Mouse (Mus musculus) neural tube, embryonic 12.5 days (tissue): ENCODE measurements around the gene P2rx7. TPM values are rescaled to one million over a fixed set of nuclear protein-coding genes. Genes with fewer than 3 reads are reported as not detected.

Experiments
- ATAC-seq: fragments of 200-750 bp; cut with Nextera tagmentation; 2 replicates; pipeline ENCODE4 v1.8.0; 2017; ENCODE audit warnings: low read depth, mild to moderate bottlenecking, moderate TSS enrichment, moderate library complexity; ENCODE audit not compliant: low FRiP score
- H3K27ac ChIP-seq: fragments of 300-500 bp; sonication (generic); 2 replicates; pipeline ENCODE4 v1.5.1; 2016
- H3K27me3 ChIP-seq: fragments of 300-500 bp; sonication (generic); replicated peaks from 2 replicates; pipeline ENCODE4 v1.6.1; 2016; ENCODE audit warnings: mild to moderate bottlenecking
- H3K36me3 ChIP-seq: fragments of 300-500 bp; sonication (generic); 2 replicates; pipeline ENCODE4 v1.6.1; 2016; ENCODE audit warnings: mild to moderate bottlenecking
- H3K4me1 ChIP-seq: fragments of 300-500 bp; sonication (generic); 2 replicates; pipeline ENCODE4 v1.6.1; 2016
- H3K4me2 ChIP-seq: fragments of 300-500 bp; sonication (generic); replicated peaks from 2 replicates; pipeline ENCODE4 v1.6.1; 2016; ENCODE audit warnings: mild to moderate bottlenecking
- H3K4me3 ChIP-seq: fragments of 300-500 bp; sonication (generic); 2 replicates; pipeline ENCODE4 v1.5.1; 2016
- H3K9ac ChIP-seq: fragments of 300-500 bp; sonication (generic); 2 replicates; pipeline ENCODE4 v1.6.1; 2016; ENCODE audit warnings: mild to moderate bottlenecking
- H3K9me3 ChIP-seq: fragments of 300-500 bp; sonication (generic); 2 replicates; pipeline ENCODE4 v1.6.1; 2016; ENCODE audit warnings: mild to moderate bottlenecking
- WGBS: fragments of 180-500 bp; shearing (Covaris S2); methylation state at CpG from one replicate; pipeline ENCODE4 v1.1.7; 2016; 5-methylcytosine and 5-hydroxymethylcytosine counted together
- polyA plus RNA-seq: library from polyadenylated mRNA; unstranded; fragments of >200 nt; fragmentation: Nextera tagmentation; extraction: Ambion mirVana; gene quantifications from 2 replicates; pipeline ENCODE4 v1.2.1, GENCODE M21; 2016

P2rx7 gene
- 2.8 and 3.2 TPM in 2 replicates for polyA plus RNA-seq

- Histone ChIP-seq H3K27me3 (no peaks in the 10 kb centered on the region), H3K4me2 (peak within 1 kb of the TSS; percentile 12; the same call in 1 of the 2 replicates), H3K27ac (no peak within 1 kb of the TSS), H3K36me3 (no peaks in the 10 kb centered on the region), H3K4me1 (peaks cover 10% of the 10 kb centered on the region; the same call in 1 of the 2 replicates), H3K4me3 (no peak within 1 kb of the TSS), H3K9ac (no peak within 1 kb of the TSS), H3K9me3 (no peaks in the 10 kb centered on the region)
- ATAC-seq = no peak
- WGBS = 70% methylated on average over 12 of the region's 12 CpGs
Observed at GRCm38 (mm10) chr5:122643701-122644100, at the start of gene P2rx7. P2rx7 (plus strand) TSS chr5:122643911.

- no peaks in the 10 kb centered on the region for H3K27me3 ChIP-seq
- no peak overlapping the region for H3K4me3 ChIP-seq
- peaks cover 54% of the 10 kb centered on the region for H3K36me3 ChIP-seq
- no peak overlapping the region for H3K9ac ChIP-seq
- no peak overlapping the region for H3K4me2 ChIP-seq
- 93% methylated on average over 4 of the region's 4 CpGs for WGBS
- H3K4me1 ChIP-seq = no peaks in the 10 kb centered on the region
- ATAC-seq = no peak
- no peak overlapping the region for H3K27ac ChIP-seq
- no peaks in the 10 kb centered on the region for H3K9me3 ChIP-seq
Observed at GRCm38 (mm10) chr5:122595470-122595869, 48.2 kb upstream of the P2rx7 start.

GRCm38 (mm10) chr5:122602233-122602632 is 41.5 kb upstream of the P2rx7 start:
- Histone ChIP-seq H3K27ac (no peak overlapping the region), H3K4me3 (no peak overlapping the region), H3K9ac (no peak overlapping the region), H3K27me3 (no peaks in the 10 kb centered on the region), H3K4me2 (no peak overlapping the region), H3K4me1 (no peaks in the 10 kb centered on the region), H3K36me3 (peaks cover 71% of the 10 kb centered on the region), H3K9me3 (no peaks in the 10 kb centered on the region)
- WGBS = 86% methylated on average over 11 of the region's 11 CpGs
- no peak for ATAC-seq

- ATAC-seq = no peak
- Histone ChIP-seq H3K4me3 (no peak overlapping the region), H3K4me1 (no peaks in the 10 kb centered on the region), H3K4me2 (no peak overlapping the region), H3K36me3 (peaks cover 66% of the 10 kb centered on the region), H3K27me3 (no peaks in the 10 kb centered on the region), H3K9me3 (no peaks in the 10 kb centered on the region), H3K27ac (no peak overlapping the region), H3K9ac (no peak overlapping the region)
- 73% methylated on average over 2 of the region's 2 CpGs for WGBS
Observed at GRCm38 (mm10) chr5:122604894-122605293, 38.8 kb upstream of the P2rx7 start.

GRCm38 (mm10) chr5:122611651-122612050 is 32.1 kb upstream of the P2rx7 start:
- H3K27me3 ChIP-seq = no peaks in the 10 kb centered on the region
- H3K4me1 ChIP-seq = 0 out of 2 replicates have a peak, but pooled peaks cover 7% of the 10 kb centered on the region
- ATAC-seq = no peak
- H3K9ac ChIP-seq = no peak overlapping the region
- H3K27ac ChIP-seq = no peak overlapping the region
- no peaks in the 10 kb centered on the region for H3K9me3 ChIP-seq
- H3K4me3 ChIP-seq = no peak overlapping the region
- H3K4me2 ChIP-seq = no peak overlapping the region
- peaks cover 19% of the 10 kb centered on the region; the same call in 1 of the 2 replicates for H3K36me3 ChIP-seq
- 71% methylated on average over 5 of the region's 5 CpGs for WGBS

- peak; percentile 95 for ATAC-seq
- H3K27me3 ChIP-seq = no peaks in the 10 kb centered on the region
- H3K4me1 ChIP-seq = 0 out of 2 replicates have a peak, but pooled peaks cover 7% of the 10 kb centered on the region
- H3K4me3 ChIP-seq = peak within 1 kb of the TSS; percentile 89
- peak within 1 kb of the TSS; percentile 86 for H3K9ac ChIP-seq
- H3K4me2 ChIP-seq = peak within 1 kb of the TSS; percentile 73
- H3K36me3 ChIP-seq = peaks cover 7% of the 10 kb centered on the region; the same call in 1 of the 2 replicates
- peak within 1 kb of the TSS; percentile 66 for H3K27ac ChIP-seq
- H3K9me3 ChIP-seq = no peaks in the 10 kb centered on the region
- 2% methylated on average over 67 of the region's 67 CpGs for WGBS
Observed at GRCm38 (mm10) chr5:122613908-122614732, 29.6 kb upstream of the P2rx7 start, which contains the start of gene Ift81. Ift81 (minus strand) TSS chr5:122614518.

- H3K4me1 ChIP-seq = 0 out of 2 replicates have a peak, but pooled peaks cover 7% of the 10 kb centered on the region
- no peak overlapping the region for H3K27ac ChIP-seq
- H3K4me2 ChIP-seq = no peak overlapping the region
- H3K9me3 ChIP-seq = no peaks in the 10 kb centered on the region
- no peak for ATAC-seq
- H3K9ac ChIP-seq = no peak overlapping the region
- no peak overlapping the region for H3K4me3 ChIP-seq
- 81% methylated on average over 5 of the region's 5 CpGs for WGBS
- no peaks in the 10 kb centered on the region for H3K36me3 ChIP-seq
- H3K27me3 ChIP-seq = no peaks in the 10 kb centered on the region
Observed at GRCm38 (mm10) chr5:122617718-122618117, 26.0 kb upstream of the P2rx7 start.

- WGBS = 86% methylated on average over 9 of the region's 9 CpGs
- H3K9me3 ChIP-seq = no peaks in the 10 kb centered on the region
- H3K4me1 ChIP-seq = 0 out of 2 replicates have a peak, but pooled peaks cover 4% of the 10 kb centered on the region
- H3K27me3 ChIP-seq = no peaks in the 10 kb centered on the region
- no peak overlapping the region for H3K4me3 ChIP-seq
- H3K9ac ChIP-seq = no peak overlapping the region
- H3K27ac ChIP-seq = no peak overlapping the region
- no peak overlapping the region for H3K4me2 ChIP-seq
- ATAC-seq = no peak
- H3K36me3 ChIP-seq = no peaks in the 10 kb centered on the region
Observed at GRCm38 (mm10) chr5:122619686-122620296, 23.9 kb upstream of the P2rx7 start.

- no peak for ATAC-seq
- H3K4me1 ChIP-seq = 0 out of 2 replicates have a peak, but pooled peaks cover 4% of the 10 kb centered on the region
- WGBS = 26% methylated on average over 7 of the region's 7 CpGs
- H3K27ac ChIP-seq = no peak overlapping the region
- H3K4me3 ChIP-seq = no peak overlapping the region
- no peak overlapping the region for H3K4me2 ChIP-seq
- H3K9me3 ChIP-seq = no peaks in the 10 kb centered on the region
- no peaks in the 10 kb centered on the region for H3K36me3 ChIP-seq
- H3K9ac ChIP-seq = 0 out of 2 replicates have a peak overlapping the region, but pooled peaks have one; percentile 3
- no peaks in the 10 kb centered on the region for H3K27me3 ChIP-seq
Observed at GRCm38 (mm10) chr5:122621376-122621886, 22.3 kb upstream of the P2rx7 start.

- WGBS = 92% methylated on average over 5 of the region's 5 CpGs
- no peak for ATAC-seq
Observed at GRCm38 (mm10) chr5:122622526-122622925, 21.2 kb upstream of the P2rx7 start.

GRCm38 (mm10) chr5:122623861-122624260 is 19.9 kb upstream of the P2rx7 start:
- Histone ChIP-seq H3K27ac (no peak overlapping the region), H3K27me3 (no peaks in the 10 kb centered on the region), H3K4me1 (0 out of 2 replicates have a peak, but pooled peaks cover 4% of the 10 kb centered on the region), H3K4me3 (no peak overlapping the region), H3K9ac (no peak overlapping the region), H3K4me2 (no peak overlapping the region), H3K36me3 (no peaks in the 10 kb centered on the region), H3K9me3 (no peaks in the 10 kb centered on the region)
- WGBS = 82% methylated on average over 9 of the region's 9 CpGs
- no peak for ATAC-seq

More at GRCm38 (mm10) chr5:122622526-122622925, 21.2 kb upstream of the P2rx7 start:
- H3K9me3 ChIP-seq = no peaks in the 10 kb centered on the region
- H3K9ac ChIP-seq = no peak overlapping the region
- H3K4me3 ChIP-seq = no peak overlapping the region
- 0 out of 2 replicates have a peak, but pooled peaks cover 4% of the 10 kb centered on the region for H3K4me1 ChIP-seq
- H3K27me3 ChIP-seq = no peaks in the 10 kb centered on the region
- H3K4me2 ChIP-seq = no peak overlapping the region
- no peak overlapping the region for H3K27ac ChIP-seq
- no peaks in the 10 kb centered on the region for H3K36me3 ChIP-seq

- H3K36me3 ChIP-seq = no peaks in the 10 kb centered on the region
- no peak overlapping the region for H3K4me2 ChIP-seq
- H3K9ac ChIP-seq = no peak overlapping the region
- no peak for ATAC-seq
- WGBS = 92% methylated on average over 11 of the region's 11 CpGs
- H3K4me3 ChIP-seq = no peak overlapping the region
- H3K27ac ChIP-seq = no peak overlapping the region
- H3K27me3 ChIP-seq = no peaks in the 10 kb centered on the region
- H3K4me1 ChIP-seq = 0 out of 2 replicates have a peak, but pooled peaks cover 4% of the 10 kb centered on the region
- H3K9me3 ChIP-seq = no peaks in the 10 kb centered on the region
Observed at GRCm38 (mm10) chr5:122624952-122625479, 18.7 kb upstream of the P2rx7 start.
